Mouse (Mus musculus) embryonic facial prominence, embryonic 11.5 days (tissue): Measurements from ENCODE around the gene Cps1. TPM values are rescaled to one million over a fixed set of nuclear protein-coding genes. Genes with fewer than 3 reads are reported as not detected.
A peak's percentile ranks its signal among the peaks of the same experiment; 100 is the strongest.

ENCODE experiments used
- ATAC-seq: fragments of 200-750 bp; cut with Nextera tagmentation; replicated peaks from 2 replicates; pipeline ENCODE4 v1.8.0; 2017; ENCODE audit warnings: low read depth; ENCODE audit not compliant: insufficient number of reproducible peaks, low FRiP score, low TSS enrichment
- DNase-seq: peaks from one replicate; pipeline ENCODE4 v3.0.0-alpha.2; 2015; ENCODE audit warnings: low spot score
- H3K27ac ChIP-seq: fragments of 300-500 bp; sonication (generic); replicated peaks from 2 replicates; pipeline ENCODE4 v1.5.1; 2014; ENCODE audit warnings: mild to moderate bottlenecking, low read depth, low read length, control low read depth
- H3K27me3 ChIP-seq: fragments of 300-500 bp; sonication (generic); 2 replicates; pipeline ENCODE4 v1.6.1; 2014; ENCODE audit warnings: mild to moderate bottlenecking, low read length, moderate library complexity, mixed read lengths; ENCODE audit not compliant: control insufficient read depth, insufficient read depth
- H3K36me3 ChIP-seq: fragments of 300-500 bp; sonication (generic); replicated peaks from 2 replicates; pipeline ENCODE4 v1.6.1; 2014; ENCODE audit warnings: low read depth, mild to moderate bottlenecking, low read length, moderate library complexity, mixed read lengths; ENCODE audit not compliant: control insufficient read depth, insufficient read depth
- H3K4me1 ChIP-seq: fragments of 300-500 bp; sonication (generic); 2 replicates; pipeline ENCODE4 v1.6.1; 2014; ENCODE audit warnings: low read length, mixed read lengths; ENCODE audit not compliant: control insufficient read depth, insufficient read depth
- H3K4me2 ChIP-seq: fragments of 300-500 bp; sonication (generic); 2 replicates; pipeline ENCODE4 v1.6.1; 2014; ENCODE audit warnings: low read depth, mild to moderate bottlenecking, control low read depth, low read length, moderate library complexity
- H3K4me3 ChIP-seq: fragments of 300-500 bp; sonication (generic); 2 replicates; pipeline ENCODE4 v1.5.1; 2014; ENCODE audit warnings: low read depth, low read length, control low read depth
- H3K9ac ChIP-seq: fragments of 300-500 bp; sonication (generic); replicated peaks from 2 replicates; pipeline ENCODE4 v1.6.1; 2014; ENCODE audit warnings: mild to moderate bottlenecking, control low read depth, low read length
- H3K9me3 ChIP-seq: fragments of 300-500 bp; sonication (generic); replicated peaks from 2 replicates; pipeline ENCODE4 v1.6.1; 2016; ENCODE audit warnings: mild to moderate bottlenecking, low read length, inconsistent platforms, mixed read lengths; ENCODE audit not compliant: control insufficient read depth
- WGBS: fragments of 180-500 bp; shearing (Covaris S2); extraction: QIAGEN DNeasy Blood & Tissue Kit; methylation state at CpG from one replicate; pipeline ENCODE4 v1.1.7; 2014; 5-methylcytosine and 5-hydroxymethylcytosine counted together
- polyA plus RNA-seq: library from polyadenylated mRNA; unstranded; fragments of >200 nt; fragmentation: Nextera tagmentation; extraction: Ambion mirVana; gene quantifications from 2 replicates; pipeline ENCODE4 v1.2.1, GENCODE M21; 2014

The Cps1 gene
- polyA plus RNA-seq, 1 experiment from 2014 or later, result 0.11 TPM

DNA sequence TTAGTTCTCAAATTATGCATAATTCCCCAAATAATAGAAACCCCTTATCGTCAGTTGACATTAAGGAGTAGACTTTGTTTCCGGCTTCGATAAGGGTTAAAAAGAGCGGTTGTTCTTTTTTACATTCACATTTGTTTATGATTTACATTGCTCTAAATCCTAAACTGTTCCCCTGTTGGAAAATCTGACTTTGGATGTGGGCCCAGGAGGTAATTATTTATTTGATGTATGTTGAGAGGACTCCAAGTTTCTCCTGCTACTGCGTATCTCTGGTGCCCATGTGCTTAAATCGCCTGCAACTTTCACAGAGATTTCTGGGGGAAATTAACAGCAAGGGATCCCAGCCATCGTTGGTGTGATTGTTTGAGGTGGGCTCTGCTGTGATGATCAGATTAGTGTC lies 59.4 kb downstream of the Cps1 start:
- Histone ChIP-seq H3K36me3 (no peaks in the 10 kb centered on the region), H3K9ac (no peak overlapping the region), H3K9me3 (no peaks in the 10 kb centered on the region), H3K4me1 (no peaks in the 10 kb centered on the region), H3K4me3 (no peak overlapping the region), H3K27ac (no peak overlapping the region), H3K4me2 (no peak overlapping the region), H3K27me3 (no peaks in the 10 kb centered on the region)
- ATAC-seq (no peak), DNase-seq (no peak)
- WGBS, result 83% methylated on average over 7 of the region's 7 CpGs

DNA sequence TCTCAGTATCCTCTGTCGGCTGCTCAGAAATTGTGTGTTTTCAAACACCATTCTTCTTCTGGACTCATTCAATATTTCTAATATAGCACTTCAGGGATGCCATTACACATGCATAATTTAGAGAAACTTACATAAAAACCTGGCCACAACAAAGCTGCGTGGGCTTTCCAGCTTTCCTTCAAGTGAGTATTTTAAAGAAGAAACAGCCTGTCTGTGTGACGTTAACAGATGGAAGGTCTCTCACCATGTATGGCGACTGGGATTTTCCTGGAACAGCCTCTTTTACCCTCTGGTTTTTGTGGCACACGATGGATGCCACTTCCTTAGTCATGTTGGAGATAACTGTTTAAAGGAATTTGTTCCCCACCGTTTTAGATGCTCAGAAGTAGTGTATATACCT lies 60.7 kb downstream of the Cps1 start:
- no peak for ATAC-seq
- DNase-seq, result no peak
- H3K4me2 ChIP-seq, result no peak overlapping the region
- no peaks in the 10 kb centered on the region for H3K9me3 ChIP-seq
- H3K27me3 ChIP-seq, result no peaks in the 10 kb centered on the region
- no peaks in the 10 kb centered on the region for H3K4me1 ChIP-seq
- no peak overlapping the region for H3K27ac ChIP-seq
- no peak overlapping the region for H3K9ac ChIP-seq
- no peaks in the 10 kb centered on the region for H3K36me3 ChIP-seq
- H3K4me3 ChIP-seq, result no peak overlapping the region
- WGBS, result 86% methylated on average over 6 of the region's 6 CpGs

DNA sequence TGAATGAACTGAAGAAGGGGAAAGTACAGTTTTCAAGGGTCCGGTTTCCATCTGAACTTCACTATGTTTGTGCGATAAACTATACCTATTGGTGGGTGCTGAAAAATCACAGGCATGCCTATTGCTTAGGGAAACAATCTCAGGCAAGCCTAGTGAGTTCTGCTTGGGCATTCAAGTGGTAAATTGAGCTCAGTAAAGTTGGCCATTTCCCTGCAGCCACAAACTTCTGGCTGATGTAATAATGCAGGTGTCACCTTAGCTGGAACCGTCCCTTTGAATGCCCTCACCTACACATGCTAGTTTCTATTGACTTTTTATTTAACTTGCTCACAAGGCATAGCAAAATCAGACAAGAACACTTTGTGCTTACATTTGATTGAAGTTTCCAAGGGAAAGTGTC lies 61.3 kb downstream of the Cps1 start:
- no peak overlapping the region for H3K27ac ChIP-seq
- H3K27me3 ChIP-seq, result no peaks in the 10 kb centered on the region
- no peaks in the 10 kb centered on the region for H3K9me3 ChIP-seq
- no peaks in the 10 kb centered on the region for H3K36me3 ChIP-seq
- DNase-seq, result no peak
- no peaks in the 10 kb centered on the region for H3K4me1 ChIP-seq
- H3K9ac ChIP-seq, result no peak overlapping the region
- no peak overlapping the region for H3K4me2 ChIP-seq
- no peak for ATAC-seq
- WGBS, result 84% methylated on average over 3 of the region's 3 CpGs
- H3K4me3 ChIP-seq, result no peak overlapping the region

DNA sequence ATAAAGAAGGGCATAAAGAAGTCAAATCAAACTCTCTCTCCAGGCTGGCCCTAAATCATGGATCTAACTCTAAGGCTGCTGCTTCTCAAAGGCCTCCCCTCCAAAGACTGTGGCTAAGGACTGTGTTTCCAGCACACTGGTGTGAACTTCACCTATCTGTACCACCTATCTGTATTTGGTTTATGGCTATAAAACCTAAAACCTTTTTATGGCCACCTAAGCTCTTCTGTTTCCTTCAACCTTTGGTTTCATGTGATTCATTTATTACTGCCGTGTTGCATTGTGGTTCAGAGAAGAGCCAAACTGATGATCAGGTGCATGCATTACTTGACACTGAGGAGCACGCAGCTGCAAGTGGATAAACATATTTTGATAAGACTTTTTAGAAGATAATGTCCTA lies 74.5 kb downstream of the Cps1 start:
- 91% methylated on average over 2 of the region's 2 CpGs for WGBS
- no peak for ATAC-seq
- Histone ChIP-seq H3K9me3 (no peaks in the 10 kb centered on the region), H3K27me3 (no peaks in the 10 kb centered on the region), H3K27ac (no peak overlapping the region), H3K4me1 (no peaks in the 10 kb centered on the region), H3K9ac (no peak overlapping the region), H3K4me2 (no peak overlapping the region), H3K4me3 (no peak overlapping the region), H3K36me3 (no peaks in the 10 kb centered on the region)
- DNase-seq, result no peak

DNA sequence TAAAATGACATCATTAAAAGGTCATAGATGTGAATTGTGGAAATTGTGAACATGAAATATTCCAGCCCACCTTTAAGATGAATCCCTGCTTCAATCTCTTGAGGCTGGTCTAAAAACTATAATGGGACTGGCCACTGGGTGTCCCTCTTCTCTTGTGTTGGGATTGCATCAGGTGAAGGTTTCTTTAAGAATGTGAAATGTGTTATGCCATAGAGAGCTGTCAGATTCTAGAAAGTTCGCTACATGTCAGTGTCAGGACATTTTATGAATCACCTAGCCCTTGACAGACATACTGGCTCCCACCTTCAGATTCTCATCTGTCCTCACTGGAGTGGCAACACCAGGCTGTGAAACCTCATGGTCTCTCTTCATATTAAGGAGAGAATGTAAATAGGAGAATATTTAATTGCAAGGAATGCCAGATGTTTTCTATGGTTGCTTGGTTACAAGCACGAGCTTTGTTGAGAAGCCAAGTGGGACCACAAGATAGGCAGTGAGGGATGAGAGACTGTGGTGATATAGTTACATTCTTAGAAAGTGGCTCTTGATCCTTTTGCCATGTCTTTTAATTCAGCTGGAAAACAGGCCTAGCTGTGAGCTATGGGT lies 95.6 kb downstream of the Cps1 start:
- Histone ChIP-seq H3K4me1 (no peaks in the 10 kb centered on the region), H3K27ac (no peak overlapping the region), H3K9ac (no peak overlapping the region), H3K9me3 (no peaks in the 10 kb centered on the region), H3K4me2 (no peak overlapping the region), H3K36me3 (no peaks in the 10 kb centered on the region), H3K4me3 (no peak overlapping the region), H3K27me3 (no peaks in the 10 kb centered on the region)
- 46% methylated on average over 2 of the region's 2 CpGs for WGBS
- DNase-seq (peak; percentile 21), ATAC-seq (no peak; the same call in 1 of the 2 replicates)

DNA sequence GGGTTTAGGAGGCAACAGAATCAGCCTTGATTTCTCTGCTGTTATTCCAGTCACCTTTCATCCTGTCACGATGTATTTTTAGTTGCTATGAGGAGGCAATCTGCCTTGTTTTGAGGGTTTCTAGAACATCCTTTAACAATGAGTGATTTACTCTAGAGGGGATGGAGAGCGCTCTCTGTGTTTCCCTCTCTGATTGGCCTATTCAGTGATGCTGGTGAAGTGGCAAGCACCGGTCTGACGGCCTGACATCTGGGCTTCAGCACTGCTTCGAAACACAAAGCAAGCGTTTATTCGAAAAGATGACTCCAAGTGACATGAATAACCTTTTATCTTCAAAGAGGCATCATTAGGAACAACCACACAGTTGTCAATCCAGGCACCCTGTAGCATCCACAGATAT lies 100.8 kb downstream of the Cps1 start:
- 51% methylated on average over 7 of the region's 7 CpGs for WGBS
- Histone ChIP-seq H3K9me3 (no peaks in the 10 kb centered on the region), H3K27ac (no peak overlapping the region), H3K9ac (no peak overlapping the region), H3K4me1 (no peaks in the 10 kb centered on the region), H3K27me3 (no peaks in the 10 kb centered on the region), H3K4me2 (no peak overlapping the region), H3K4me3 (no peak overlapping the region), H3K36me3 (no peaks in the 10 kb centered on the region)
- DNase-seq, result no peak
- ATAC-seq, result no peak

DNA sequence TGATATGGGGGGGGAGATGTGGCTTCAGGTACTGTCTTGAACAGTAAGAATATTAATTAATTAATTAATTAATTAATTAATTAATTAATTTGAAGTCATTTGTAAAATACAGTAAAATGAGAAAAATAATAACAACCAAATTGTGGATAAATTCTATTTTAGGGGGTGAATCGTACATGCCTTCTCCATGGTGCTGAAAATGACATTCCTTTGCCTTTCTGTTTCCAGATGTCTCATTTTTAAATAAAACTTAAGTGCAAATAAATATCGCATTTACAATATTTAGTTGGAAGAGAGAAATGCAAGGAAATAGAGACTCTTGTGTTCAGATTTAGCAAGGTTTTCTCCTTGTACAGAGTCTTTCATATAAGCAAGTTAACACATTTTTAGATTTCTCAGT lies 112.0 kb downstream of the Cps1 start:
- Histone ChIP-seq H3K27me3 (no peaks in the 10 kb centered on the region), H3K9me3 (no peaks in the 10 kb centered on the region), H3K27ac (no peak overlapping the region), H3K4me2 (no peak overlapping the region), H3K4me1 (no peaks in the 10 kb centered on the region), H3K4me3 (no peak overlapping the region), H3K36me3 (no peaks in the 10 kb centered on the region), H3K9ac (no peak overlapping the region)
- DNase-seq (peak; percentile 62), ATAC-seq (no peak)
- 82% methylated on average over 2 of the region's 2 CpGs for WGBS

DNA sequence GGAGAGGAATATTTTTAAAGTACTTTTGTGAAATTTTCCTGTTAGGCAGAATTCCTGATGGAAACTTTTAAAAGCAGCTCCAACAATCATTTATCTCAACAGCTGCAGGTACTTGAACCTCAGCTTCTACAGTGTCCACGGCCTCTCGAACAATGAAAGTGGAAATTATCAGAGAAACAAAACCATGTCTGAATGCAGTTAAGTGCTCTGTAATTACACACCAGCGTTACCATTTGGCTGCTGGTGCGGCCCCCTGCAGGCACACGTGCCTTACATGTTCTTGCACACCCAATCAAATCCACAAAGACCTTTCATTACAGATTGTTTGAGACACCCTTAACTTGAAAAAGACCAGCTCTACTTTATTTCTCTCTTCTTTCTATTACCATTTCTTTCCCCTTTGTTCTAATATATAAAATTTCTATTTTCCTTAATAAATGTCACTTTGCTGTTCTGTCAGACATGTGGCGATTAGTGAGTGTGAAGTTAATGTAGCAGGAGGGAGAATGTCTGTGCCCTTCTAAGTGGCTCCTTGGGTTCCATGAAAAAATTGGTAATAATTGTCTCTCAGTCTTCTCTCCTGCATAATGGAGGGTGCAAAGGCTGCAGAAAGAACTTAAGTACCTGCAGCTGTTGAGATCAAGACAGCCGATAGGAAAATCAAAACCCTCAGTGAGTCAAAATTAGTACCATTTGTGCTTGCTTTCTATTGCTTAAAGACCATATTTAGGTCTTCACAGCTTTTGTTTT lies 112.8 kb downstream of the Cps1 start:
- ATAC-seq (no peak), DNase-seq (peak; percentile 49)
- Histone ChIP-seq H3K4me2 (no peak overlapping the region), H3K36me3 (no peaks in the 10 kb centered on the region), H3K9me3 (no peaks in the 10 kb centered on the region), H3K4me1 (no peaks in the 10 kb centered on the region), H3K27me3 (no peaks in the 10 kb centered on the region), H3K4me3 (no peak overlapping the region), H3K27ac (no peak overlapping the region), H3K9ac (no peak overlapping the region)
- 51% methylated on average over 7 of the region's 7 CpGs for WGBS
